Mouse (Mus musculus) cerebellum, adult 2 months (tissue): ENCODE data around the gene Spata13.

Experiments used
- CTCF ChIP-seq: fragments of 200-500 bp; IDR thresholded peaks from 2 replicates; pipeline ENCODE4 v1.5.1; 2011; ENCODE audit warnings: low read depth, mild to moderate bottlenecking, control low read depth, low read length, moderate library complexity, borderline replicate concordance; ENCODE audit not compliant: insufficient read depth
- POLR2A ChIP-seq: fragments of 200-500 bp; IDR thresholded peaks from 2 replicates; pipeline ENCODE4 v1.6.1; 2011; ENCODE audit warnings: low read length, control low read depth, borderline replicate concordance; ENCODE audit not compliant: insufficient read depth

- TF ChIP-seq CTCF (no peak), POLR2A (no peak)
Observed at GRCm38 (mm10) chr14:60636608-60636980, 2.8 kb downstream of the Spata13 start.
